Mouse (Mus musculus) 3134 (cell line): ENCODE data around the gene Abcg1.

Source experiments
- DNase-seq: peaks from one replicate; pipeline ENCODE4 v3.0.0-alpha.2; 2011; ENCODE audit warnings: low spot score; ENCODE audit not compliant: insufficient read length; ENCODE audit errors: extremely low read depth

Gene Abcg1

DNA sequence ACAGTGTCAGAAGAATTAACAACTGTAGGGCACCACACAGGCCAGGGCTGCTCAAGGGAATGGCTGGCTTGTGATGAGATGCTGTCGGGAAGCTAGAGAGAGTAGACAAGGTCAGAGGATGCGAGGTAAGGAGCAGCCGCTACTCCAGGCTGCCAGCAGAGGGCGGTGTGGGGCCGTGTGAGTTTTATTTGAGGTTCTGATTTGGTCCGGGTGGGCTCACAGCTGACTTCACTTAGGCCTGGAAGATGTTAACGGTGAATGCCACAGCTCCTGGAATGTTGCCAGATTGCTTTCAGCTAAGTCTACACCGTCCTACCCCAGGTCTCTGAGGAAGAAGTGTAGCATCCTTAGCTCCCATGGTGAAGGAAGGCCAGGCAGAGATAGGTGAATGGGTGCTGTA is 64.5 kb downstream of the Abcg1 start:
- no peak for DNase-seq

- no peak for DNase-seq
These were observed 68.2 kb downstream of the Abcg1 start for GRCm38 (mm10) chr17:31125548-31126266.

DNA sequence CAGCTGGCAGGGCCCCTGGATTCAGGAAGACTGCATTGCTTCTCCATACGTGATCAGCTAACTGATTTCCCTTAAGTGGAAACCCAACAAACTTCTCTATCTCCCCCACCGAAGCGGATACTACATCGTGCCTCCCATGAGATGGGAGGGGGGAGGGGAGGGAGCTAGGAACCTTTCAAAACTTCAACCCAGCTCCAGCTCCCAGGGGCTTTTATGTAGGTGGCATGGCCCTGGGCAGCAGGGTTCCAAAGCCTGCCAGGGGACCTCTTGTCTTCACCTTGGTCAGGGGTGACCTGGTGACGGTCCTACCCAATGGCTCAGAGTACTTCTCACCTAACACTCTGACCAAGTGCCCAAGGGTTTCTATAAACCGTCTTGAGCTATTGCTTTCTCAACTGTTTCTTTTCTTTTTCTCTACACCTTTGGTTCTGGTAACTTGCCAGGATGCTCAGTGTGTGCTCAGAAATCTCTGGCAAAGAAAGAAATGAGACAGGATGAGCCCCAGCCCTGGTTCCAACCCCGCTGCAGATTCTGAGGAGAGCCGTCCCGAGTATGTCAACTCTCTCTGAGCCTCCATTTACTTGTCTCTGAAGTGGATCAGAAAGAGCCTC is 71.3 kb downstream of the Abcg1 start:
- no peak for DNase-seq

DNA sequence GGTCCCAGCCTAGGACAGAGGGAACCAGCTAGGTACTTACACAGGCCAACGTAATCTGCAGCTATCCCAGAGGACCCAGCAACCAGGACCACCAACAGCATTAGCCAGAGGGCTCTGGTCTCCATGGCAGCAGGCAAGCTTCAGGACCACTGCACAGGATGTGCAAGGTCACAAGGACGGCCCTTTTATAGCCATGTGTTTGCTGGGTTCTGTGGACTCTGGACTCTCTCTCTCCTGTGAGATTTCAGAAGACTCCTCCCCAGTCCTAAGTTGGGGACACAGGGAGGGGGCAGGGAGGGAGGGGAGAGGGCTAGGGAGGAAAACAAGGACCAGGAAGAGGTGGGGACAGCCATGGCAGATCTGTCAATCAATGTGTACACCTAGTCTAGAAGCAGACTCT is 72.0 kb downstream of the Abcg1 start, which contains the start of gene Tff3:
Tff3 (minus strand) TSS at position 195 of the 400 bp plus-strand sequence.
- no peak for DNase-seq

- no peak for DNase-seq
These were observed 73.9 kb downstream of the Abcg1 start for GRCm38 (mm10) chr17:31131269-31131821.

GRCm38 (mm10) chr17:31133776-31134175 is 76.3 kb downstream of the Abcg1 start:
- DNase-seq = no peak

GRCm38 (mm10) chr17:31134913-31135312 is 77.4 kb downstream of the Abcg1 start:
- no peak for DNase-seq

DNA sequence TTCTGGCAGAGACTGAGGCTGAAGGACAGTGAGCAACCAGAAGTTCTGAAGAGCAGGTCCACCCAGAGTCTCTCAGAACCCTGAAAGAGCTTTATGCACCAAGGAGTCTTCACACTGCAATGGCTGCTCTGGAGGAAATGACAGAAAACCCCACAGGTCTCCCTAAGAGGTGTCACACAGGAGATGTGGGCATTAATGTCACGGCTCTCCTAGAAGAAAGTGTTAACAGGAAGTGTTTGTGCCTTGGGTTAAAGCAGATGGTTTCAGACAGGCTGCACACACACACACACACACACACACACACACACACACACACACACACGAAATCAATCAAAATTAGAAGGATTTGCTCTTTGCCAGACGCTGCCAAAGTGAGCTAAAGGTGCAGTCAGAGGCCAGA is 78.8 kb downstream of the Abcg1 start:
- no peak for DNase-seq

DNA sequence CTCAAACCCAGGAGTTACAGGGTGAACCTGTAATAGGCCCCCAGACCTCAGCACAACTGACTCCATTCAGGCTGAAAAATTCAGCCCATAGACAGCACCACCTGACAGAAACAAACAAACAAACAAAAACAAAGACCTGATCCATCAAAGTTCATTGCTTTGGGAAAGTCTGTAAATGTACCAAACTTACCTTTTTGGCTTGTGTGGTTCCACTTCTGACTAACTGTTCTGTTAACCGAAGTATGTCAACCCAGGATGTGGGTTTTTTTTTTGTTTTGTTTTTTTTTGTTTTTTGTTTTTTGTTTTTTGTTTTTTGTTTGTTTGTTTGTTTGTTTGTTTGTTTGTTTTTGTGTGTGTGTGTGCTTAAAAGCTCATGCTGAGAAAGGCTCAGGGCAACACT is 79.3 kb downstream of the Abcg1 start:
- DNase-seq = no peak

DNA sequence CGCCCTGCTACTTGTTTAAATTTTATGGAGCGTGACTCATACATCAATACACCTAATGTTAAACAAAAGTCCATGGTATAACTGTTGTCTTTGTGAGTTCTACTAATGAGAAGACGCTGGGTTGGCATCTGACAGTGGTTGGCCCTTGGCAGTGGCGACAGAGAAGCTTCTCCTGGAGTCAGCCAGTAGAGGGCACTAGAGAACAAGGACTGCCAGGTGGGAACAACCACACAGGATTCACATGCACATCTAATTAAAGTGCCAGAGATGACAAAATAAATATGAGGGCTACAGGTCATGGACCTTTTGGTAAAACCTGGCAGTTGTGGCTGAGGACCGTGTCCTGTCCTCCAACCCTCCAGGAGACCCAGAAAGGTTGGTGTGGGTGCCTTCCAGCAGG is 80.9 kb downstream of the Abcg1 start:
- no peak for DNase-seq

GRCm38 (mm10) chr17:31142116-31142515 is 84.6 kb downstream of the Abcg1 start:
- DNase-seq = no peak

DNA sequence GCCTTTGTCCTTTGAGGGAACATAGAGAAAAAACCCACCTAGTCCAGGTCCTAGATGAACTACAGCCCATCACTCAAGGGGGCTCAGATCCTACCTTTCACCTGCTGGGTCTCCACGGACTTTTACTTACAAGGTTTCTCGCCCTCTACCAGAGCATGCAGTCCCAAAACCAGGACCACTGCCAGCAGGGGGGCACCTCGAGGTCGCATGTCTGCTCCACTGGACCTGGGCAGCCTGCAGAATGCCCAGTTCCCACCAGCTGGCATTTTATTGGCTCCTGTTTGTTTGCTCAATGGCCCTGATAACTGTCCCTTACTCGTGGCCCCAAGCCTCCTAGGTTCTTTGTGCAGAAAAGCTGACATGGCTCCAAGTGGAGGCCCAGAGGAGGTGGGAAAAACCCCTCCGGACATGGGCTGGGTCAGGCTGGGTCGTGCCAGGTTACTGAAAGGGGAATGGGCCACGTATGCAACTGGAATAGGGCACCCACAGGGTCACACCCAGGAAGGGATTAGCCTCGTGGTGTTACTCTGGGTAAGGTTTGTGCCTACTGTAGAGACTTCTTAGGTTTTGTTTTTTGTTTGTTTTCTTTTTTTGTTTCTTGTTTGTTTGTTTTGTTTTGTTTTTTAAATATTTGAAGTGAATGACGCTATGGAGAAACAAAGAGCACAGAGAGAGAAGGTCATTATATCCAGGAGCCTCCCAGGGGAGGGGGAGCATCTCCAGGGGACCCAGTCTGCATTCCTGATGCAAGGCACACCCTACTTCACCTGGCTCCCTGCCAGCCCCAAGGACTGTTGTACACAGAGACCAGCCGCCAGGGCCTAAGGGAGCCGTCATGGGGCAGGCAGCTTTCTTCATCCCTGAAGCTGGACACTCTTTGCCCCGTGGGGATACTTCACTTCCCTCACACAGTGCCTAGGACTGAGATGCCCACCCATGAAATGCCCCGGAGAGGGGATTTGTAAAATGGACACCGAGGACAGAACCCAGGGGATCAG is 86.9 kb downstream of the Abcg1 start, which contains the start of gene Tff2:
Tff2 (minus strand) TSS at position 243 of the 998 bp plus-strand sequence.
- DNase-seq = no peak

- no peak for DNase-seq
These were observed 88.5 kb downstream of the Abcg1 start for GRCm38 (mm10) chr17:31145998-31146397.

DNA sequence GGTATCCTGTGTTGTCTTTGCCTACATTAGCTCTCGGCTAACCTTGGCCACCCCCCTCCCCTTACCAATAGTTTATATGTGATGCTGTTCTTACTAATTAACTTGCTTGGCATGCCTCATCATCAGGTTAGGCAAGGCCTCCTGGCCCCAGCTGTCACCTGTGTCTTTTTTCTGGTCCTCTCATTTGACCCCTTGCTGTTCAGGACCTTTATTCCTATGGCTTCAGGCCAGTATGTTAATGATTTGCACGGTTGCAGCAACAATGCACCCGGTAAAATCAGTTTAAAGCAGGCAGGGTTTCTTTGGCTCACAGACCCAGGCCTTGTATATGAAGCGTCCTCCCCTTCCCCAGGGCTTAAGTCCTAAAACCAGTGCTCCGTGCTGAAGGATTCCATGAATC is 95.0 kb downstream of the Abcg1 start:
- DNase-seq = no peak

GRCm38 (mm10) chr17:31152966-31153499 is 95.6 kb downstream of the Abcg1 start:
- DNase-seq = no peak

DNA sequence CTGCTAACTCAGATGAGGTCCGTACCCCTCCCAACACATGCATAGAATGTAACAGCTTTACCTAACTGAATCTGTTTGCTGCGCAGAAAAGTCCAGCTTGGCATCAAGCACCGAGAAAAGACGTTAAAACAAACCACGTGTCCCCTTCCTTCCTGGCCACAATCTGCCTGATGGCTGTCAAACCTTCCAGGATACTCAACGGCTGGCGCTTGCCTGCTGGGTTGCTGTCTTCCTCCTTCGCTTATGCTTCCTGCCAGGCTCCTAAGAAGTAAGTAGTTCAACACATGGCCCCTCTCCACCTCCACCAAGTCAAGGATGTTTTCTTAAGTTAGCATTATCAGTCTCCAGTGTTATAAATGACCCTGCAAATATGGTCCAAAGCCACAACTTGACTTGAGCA is 96.3 kb downstream of the Abcg1 start:
- DNase-seq = no peak

DNA sequence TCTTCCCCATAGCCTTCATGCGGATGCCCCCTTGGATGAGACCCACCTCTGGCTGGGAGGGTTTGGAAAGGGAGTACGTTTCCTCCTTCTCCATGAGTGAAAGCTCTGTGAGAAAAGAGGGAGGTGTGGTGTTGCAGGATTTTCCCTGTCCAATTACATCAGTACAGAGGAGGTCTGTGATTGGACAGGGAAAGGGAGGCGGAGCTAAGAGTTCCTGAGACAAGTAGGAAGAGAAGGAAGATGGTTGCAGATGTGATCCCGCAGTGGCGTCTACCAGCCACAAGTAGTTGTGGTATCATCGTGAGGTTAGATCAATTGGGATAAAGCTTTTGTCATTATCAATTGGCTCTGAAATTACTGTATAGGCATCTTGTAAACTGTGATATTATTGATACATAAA is 100.4 kb downstream of the Abcg1 start:
- DNase-seq = no peak

- DNase-seq = no peak
These were observed 102.8 kb downstream of the Abcg1 start for GRCm38 (mm10) chr17:31160291-31160690.

- DNase-seq = no peak
These were observed 105.1 kb downstream of the Abcg1 start for GRCm38 (mm10) chr17:31162607-31163006.

- no peak for DNase-seq
These were observed 106.3 kb downstream of the Abcg1 start for GRCm38 (mm10) chr17:31163821-31164220.

GRCm38 (mm10) chr17:31165127-31165526 is 107.7 kb downstream of the Abcg1 start, which contains the start of gene Tff1:
Tff1 (minus strand) TSS chr17:31165277.
- no peak for DNase-seq
